Mouse (Mus musculus) liver, postnatal 0 days (tissue): ENCODE measurements around the gene Acta1.

ENCODE experiments used
- CTCF ChIP-seq: sonication (generic); IDR thresholded peaks from 2 replicates; pipeline ENCODE4 v1.5.1; 2016; ENCODE audit warnings: antibody characterized with exemption, low read depth
- EP300 ChIP-seq: IDR thresholded peaks from 2 replicates; pipeline ENCODE4 v1.6.1; 2016; ENCODE audit warnings: antibody characterized with exemption, low read depth, mild to moderate bottlenecking

GRCm38 (mm10) chr8:123874324-123874723 is 20.2 kb downstream of the Acta1 start:
- TF ChIP-seq CTCF = no peak
- no peak for TF ChIP-seq EP300
